Mouse (Mus musculus) liver, adult 2 months (tissue): Measurements from ENCODE around the gene Ccnl2.

Experiments used
- CTCF ChIP-seq: fragments of 200-500 bp; IDR thresholded peaks from 2 replicates; pipeline ENCODE4 v1.5.1; 2011; ENCODE audit warnings: low read depth, low read length, control low read depth
- POLR2A ChIP-seq: fragments of 200-500 bp; IDR thresholded peaks from 2 replicates; pipeline ENCODE4 v1.6.1; 2011; ENCODE audit warnings: low read length, control low read depth; ENCODE audit not compliant: insufficient read depth; ENCODE audit errors: extremely low read depth

- TF ChIP-seq CTCF (no peak), POLR2A (no peak)
Measured at GRCm38 (mm10) chr4:155832321-155832720, 20.0 kb downstream of the Ccnl2 start.
